Mouse (Mus musculus) left cerebral cortex, adult 2 months (tissue): ENCODE data around the gene Glo1. TPM values are rescaled to one million over a fixed set of nuclear protein-coding genes. Genes with fewer than 3 reads are reported as not detected.

ENCODE experiments used
- DNase-seq, 2 experiments: peaks; one replicate each; pipeline ENCODE4 v3.0.0; 2021 to 2022; ENCODE audit warnings: low spot score in 2 of 2, mixed read lengths in 1 of 2; ENCODE audit errors: extremely low spot score in 1 of 2
- H3K27ac ChIP-seq: fragments of 200-600 bp; 2 replicates; pipeline ENCODE4 v1.8.1; 2022
- H3K4me3 ChIP-seq: fragments of 200-600 bp; 2 replicates; pipeline ENCODE4 v1.8.1; 2022
- CTCF ChIP-seq: fragments of 200-600 bp; IDR thresholded peaks from 2 replicates; pipeline ENCODE4 v1.8.1; 2022; ENCODE audit warnings: antibody characterized with exemption, mild to moderate bottlenecking, moderate library complexity
- intact Hi-C: fragments of 180-260 bp; cut with DNase I; formaldehyde crosslinking; loops from one replicate; pipeline ENCODE4 v1.15.1; 2025
- total RNA-seq, 2 experiments: library from RNA; stranded (reverse); gene quantifications; 2 replicates each; pipeline ENCODE4 v1.2.3; 2021

Gene Glo1
- total RNA-seq, 2 experiments from 2014 or later: 137 to 143 TPM

GRCm38 (mm10) chr17:30556512-30556911, 70.2 kb downstream of the Glo1 start:
- intact Hi-C loops: no loop called here
- H3K4me3 ChIP-seq: no peak overlapping the region
- TF ChIP-seq CTCF: no peak
- no peak overlapping the region for H3K27ac ChIP-seq
- DNase-seq: no peak

GRCm38 (mm10) chr17:30553027-30553937, 73.4 kb downstream of the Glo1 start:
- DNase-seq: no peak
- Histone ChIP-seq H3K4me3 (no peak overlapping the region), H3K27ac (no peak overlapping the region; the same call in 1 of the 2 replicates)
- TF ChIP-seq CTCF: no peak
- intact Hi-C loops: no loop called here

- intact Hi-C loops: loop anchor here (2.0 kb wide), 1 partner anchor 26 kb away; no protein-coding TSS in a partner anchor
- peak; percentile 41 to 51 for DNase-seq
- TF ChIP-seq CTCF: no peak
- Histone ChIP-seq H3K4me3 (no peak overlapping the region), H3K27ac (peak overlapping the region; percentile 76)
Measured at GRCm38 (mm10) chr17:30550774-30551107, 75.9 kb downstream of the Glo1 start.

- no peak for TF ChIP-seq CTCF
- Histone ChIP-seq H3K4me3 (no peak overlapping the region), H3K27ac (peak overlapping the region; percentile 76)
- no peak for DNase-seq
- intact Hi-C loops: loop anchor here (2.0 kb wide), 1 partner anchor 25 kb away; no protein-coding TSS in a partner anchor
Measured at GRCm38 (mm10) chr17:30549899-30550773, 76.5 kb downstream of the Glo1 start.

- intact Hi-C loops: no loop called here
Measured at GRCm38 (mm10) chr17:30539098-30539497, 87.6 kb downstream of the Glo1 start.

GRCm38 (mm10) chr17:30536651-30537050, 90.0 kb downstream of the Glo1 start:
- H3K4me3 ChIP-seq: no peak overlapping the region
- no peak for TF ChIP-seq CTCF
- intact Hi-C loops: no loop called here
- H3K27ac ChIP-seq: no peak overlapping the region
- DNase-seq: no peak

More at GRCm38 (mm10) chr17:30539098-30539497, 87.6 kb downstream of the Glo1 start:
- Histone ChIP-seq H3K4me3 (no peak overlapping the region), H3K27ac (no peak overlapping the region)
- TF ChIP-seq CTCF: peak; percentile 20
- no peak for DNase-seq

Other genes with a start within 250 kb of the Glo1 start
- 100 to 1,000 TPM; 102 to 104 TPM for gene Btbd9, start 50.4 kb downstream of the Glo1 start, total RNA-seq
- under 1 TPM; 0.35 to 0.97 TPM for gene Dnah8, start 2.5 kb downstream of the Glo1 start, total RNA-seq